28 mouse cellular contexts compared by ENCODE assay signal in genomic region chr9:119201653-119202052, GRCm38 (mm10). TPM values are rescaled to one million over a fixed set of nuclear protein-coding genes. Genes with fewer than 3 reads are reported as not detected.
DNase-seq lines count a peak whose midpoint lies in the region; ATAC-seq and TF ChIP-seq lines count a peak whose summit lies in the region.
"Had no signal": no experiment of that assay in that cellular context is flagged by ENCODE, and none has a peak within 500 bp of the region (broad histone marks: within the 10 kb centered on the region; RNA-seq: fewer than 3 reads in every experiment).

No protein-coding gene starts in this region.

- WGBS in kidney, embryonic 14.5 days, result 89% methylated on average over 5 of the region's 5 CpGs
- 77% methylated on average over 5 of the region's 5 CpGs for WGBS in kidney, postnatal 0 days

- H3K4me2 ChIP-seq in kidney, embryonic 14.5 days (replicated peaks; ENCODE audit: low read depth, low read length), result no peak overlapping the region
- 0 out of 2 replicates have a peak overlapping the region, but pooled peaks have one; percentile 16 for H3K4me2 ChIP-seq in kidney, postnatal 0 days (ENCODE audit: low read length)
- H3K4me2 ChIP-seq: embryonic facial prominence, embryonic 13.5 days; forebrain, embryonic 12.5 days; forebrain, embryonic 15.5 days; heart, embryonic 11.5 days; hindbrain, embryonic 12.5 days; hindbrain, embryonic 15.5 days had no signal

- peaks cover 6% of the 10 kb centered on the region for H3K9me3 ChIP-seq in kidney, embryonic 14.5 days (ENCODE audit: control insufficient read depth, low read length)
- no peaks in the 10 kb centered on the region for H3K9me3 ChIP-seq in kidney, postnatal 0 days (replicated peaks; ENCODE audit: low read length)
- H3K9me3 ChIP-seq: embryonic facial prominence, embryonic 13.5 days; hindbrain, embryonic 15.5 days had no signal

- no peak for ATAC-seq in kidney, embryonic 14.5 days (ENCODE audit: low FRiP score, low TSS enrichment)
- peak; percentile 65; the same call in 1 of the 2 replicates for ATAC-seq in kidney, postnatal 0 days (replicated peaks; ENCODE audit: low FRiP score, low read depth)
- ATAC-seq: CD4-positive, CD25-positive, alpha-beta regulatory T cell, adult 4 months; forebrain, embryonic 15.5 days had no signal

- no peak overlapping the region for H3K9ac ChIP-seq in kidney, embryonic 14.5 days (ENCODE audit: low read depth, low read length)
- no peak overlapping the region for H3K9ac ChIP-seq in kidney, postnatal 0 days (ENCODE audit: low read depth, low read length)
- H3K9ac ChIP-seq: embryonic facial prominence, embryonic 13.5 days; forebrain, embryonic 12.5 days; forebrain, embryonic 15.5 days; hindbrain, embryonic 12.5 days; hindbrain, embryonic 15.5 days had no signal

- TF ChIP-seq CTCF in kidney, postnatal 0 days (IDR thresholded peaks at IDR 0.05; ENCODE audit: low read depth), result no peak

- no peak overlapping the region for H3K4me3 ChIP-seq in kidney, embryonic 14.5 days (ENCODE audit: low read length)
- H3K4me3 ChIP-seq in kidney, postnatal 0 days (replicated peaks; ENCODE audit: low read depth, low read length), result no peak overlapping the region
- H3K4me3 ChIP-seq: embryonic facial prominence, embryonic 10.5 days; embryonic facial prominence, embryonic 13.5 days; erythroblast, embryonic 14.5 days; forebrain, embryonic 12.5 days; forebrain, embryonic 15.5 days; hindbrain, embryonic 12.5 days; hindbrain, embryonic 15.5 days had no signal

- DNase-seq in kidney, adult 18-20 months, result peak; percentile 30
- peak; percentile 66 for DNase-seq in kidney, adult 9 months
- no peak for DNase-seq in kidney, postnatal 0 days (ENCODE audit: low spot score)
- DNase-seq in B cell, adult 2 months, result no peak
- no peak for DNase-seq in cerebellum, postnatal 10 days
- DNase-seq: adrenal gland, adult 2 months; adrenal gland, postnatal 14 days; cerebellum, adult 11 months; cerebellum, adult 2 months; cerebellum, adult 9-11 months; cerebellum, postnatal 36 days; embryo, embryonic 11 days; gastrocnemius, postnatal 14 days; heart, adult 11 months had no signal

- H3K4me1 ChIP-seq in kidney, embryonic 14.5 days (ENCODE audit: control insufficient read depth, insufficient read depth, low read length), result no peaks in the 10 kb centered on the region
- H3K4me1 ChIP-seq in kidney, postnatal 0 days (replicated peaks; ENCODE audit: insufficient read depth, low read length), result peaks cover 4% of the 10 kb centered on the region; the same call in 1 of the 2 replicates
- H3K4me1 ChIP-seq: embryonic facial prominence, embryonic 13.5 days; forebrain, embryonic 12.5 days; hindbrain, embryonic 12.5 days; hindbrain, embryonic 15.5 days had no signal

- H3K27ac ChIP-seq in kidney, embryonic 14.5 days (ENCODE audit: low read depth, low read length), result no peak overlapping the region
- no peak overlapping the region for H3K27ac ChIP-seq in kidney, postnatal 0 days
- H3K27ac ChIP-seq: embryonic facial prominence, embryonic 10.5 days; embryonic facial prominence, embryonic 13.5 days; forebrain, embryonic 12.5 days; forebrain, embryonic 15.5 days; hindbrain, embryonic 12.5 days; hindbrain, embryonic 15.5 days had no signal

- no peaks in the 10 kb centered on the region for H3K36me3 ChIP-seq in kidney, embryonic 14.5 days (ENCODE audit: control insufficient read depth, insufficient read depth, low read length)
- no peaks in the 10 kb centered on the region for H3K36me3 ChIP-seq in kidney, postnatal 0 days (ENCODE audit: insufficient read depth, low read length)
- H3K36me3 ChIP-seq: embryonic facial prominence, embryonic 10.5 days; embryonic facial prominence, embryonic 13.5 days; forebrain, embryonic 12.5 days; forebrain, embryonic 15.5 days; hindbrain, embryonic 12.5 days; hindbrain, embryonic 15.5 days had no signal

- no peaks in the 10 kb centered on the region for H3K27me3 ChIP-seq in kidney, embryonic 14.5 days (ENCODE audit: control insufficient read depth, insufficient read depth, low read length)
- H3K27me3 ChIP-seq in kidney, postnatal 0 days (ENCODE audit: insufficient read depth, low read length), result no peaks in the 10 kb centered on the region
- H3K27me3 ChIP-seq: embryonic facial prominence, embryonic 13.5 days; forebrain, embryonic 12.5 days; forebrain, embryonic 15.5 days; hindbrain, embryonic 12.5 days; hindbrain, embryonic 15.5 days had no signal

RNA-seq across cellular contexts. Expression of gene Slc22a13, which starts 7.2 kb away (rescaled TPM):
- 0.44 and 0.93 TPM in 2 replicates for polyA plus RNA-seq in kidney, embryonic 14.5 days (2014; fragmentation: Nextera tagmentation; extraction: Ambion mirVana)
- 45.6 and 53.7 TPM in 2 replicates for polyA plus RNA-seq in kidney, postnatal 0 days (2015; fragmentation: Nextera tagmentation; extraction: Ambion mirVana)
- polyA plus RNA-seq: adrenal gland, adult 2 months; C2C12; CD4-positive, CD25-positive, alpha-beta regulatory T cell, adult 4 months; cerebellum, adult 2 months; cortical plate, adult 2 months; embryonic facial prominence, embryonic 10.5 days; embryonic facial prominence, embryonic 13.5 days; erythroblast, embryonic 14.5 days; forebrain, embryonic 12.5 days; heart, embryonic 11.5 days; heart, embryonic 14.5 days; heart, postnatal 0 days; hindbrain, embryonic 15.5 days had no signal

RNA-seq across cellular contexts. Expression of gene Gm47289, which starts 42.7 kb away (rescaled TPM):
- not detected in 2 replicates for polyA plus RNA-seq in kidney, embryonic 14.5 days (2014; fragmentation: Nextera tagmentation; extraction: Ambion mirVana)
- polyA plus RNA-seq in kidney, postnatal 0 days (2015; fragmentation: Nextera tagmentation; extraction: Ambion mirVana), result not detected in 2 replicates
- polyA plus RNA-seq: adrenal gland, adult 2 months; C2C12; CD4-positive, CD25-positive, alpha-beta regulatory T cell, adult 4 months; cerebellum, adult 2 months; cortical plate, adult 2 months; embryonic facial prominence, embryonic 10.5 days; embryonic facial prominence, embryonic 13.5 days; erythroblast, embryonic 14.5 days; forebrain, embryonic 12.5 days; forebrain, embryonic 15.5 days; heart, embryonic 11.5 days; heart, embryonic 14.5 days; heart, postnatal 0 days; hindbrain, embryonic 12.5 days; hindbrain, embryonic 15.5 days had no signal

RNA-seq across cellular contexts. Expression of gene Acaa1b, which starts 44.8 kb away (rescaled TPM):
- 8.1 and 13.5 TPM in 2 replicates for polyA plus RNA-seq in kidney, embryonic 14.5 days (2014; fragmentation: Nextera tagmentation; extraction: Ambion mirVana)
- 72.8 and 79.8 TPM in 2 replicates for polyA plus RNA-seq in kidney, postnatal 0 days (2015; fragmentation: Nextera tagmentation; extraction: Ambion mirVana)
- polyA plus RNA-seq: CD4-positive, CD25-positive, alpha-beta regulatory T cell, adult 4 months had no signal

Comparison
In these comparisons a context has a peak if more than half of its experiments do, and no peak if none do; other contexts are left out.
1. DNase-seq: peak in kidney, adult 18-20 months (single experiment) and kidney, adult 9 months (single experiment); none in kidney, postnatal 0 days (single experiment), B cell, adult 2 months (0 of 2) and cerebellum, postnatal 10 days (0 of 2).
2. RNA of gene Slc22a13, which starts 7.2 kb away (polyA plus RNA-seq): 45.6 to 53.7 TPM in kidney, postnatal 0 days; 0.44 to 0.93 TPM in kidney, embryonic 14.5 days; every median in the first group is over 10 times any median in the second.